Mouse (Mus musculus) urinary bladder, postnatal 25 days (tissue): ENCODE results near the gene Zfp935.
A peak's percentile ranks its signal among the peaks of the same experiment; 100 is the strongest.
"Not testable (repeated sequence)": the region's sequence is repeated elsewhere in the genome, so short reads cannot be mapped to it uniquely, and the experiment has no call there.

Source experiments
- DNase-seq: peaks from one replicate; pipeline ENCODE4 v3.0.0; 2022; ENCODE audit warnings: low spot score

Gene Zfp935

GRCm38 (mm10) chr13:62558189-62559110 is at the start of gene Zfp935:
Zfp935 (minus strand) TSS chr13:62558511.
- DNase-seq: peak; percentile 64

- DNase-seq: not testable (repeated sequence)
Measured at GRCm38 (mm10) chr13:62571099-62571498, 12.8 kb upstream of the Zfp935 start, which contains the start of gene Zfp934. Zfp934 (minus strand) TSS chr13:62571199.

- not testable (repeated sequence) for DNase-seq
Measured at GRCm38 (mm10) chr13:62561696-62562095, 3.4 kb upstream of the Zfp935 start.

- DNase-seq: not testable (repeated sequence)
Measured at GRCm38 (mm10) chr13:62530129-62530528, 28.2 kb downstream of the Zfp935 start.

- DNase-seq: not testable (repeated sequence)
Measured at GRCm38 (mm10) chr13:62510641-62511420, 47.5 kb downstream of the Zfp935 start.

GRCm38 (mm10) chr13:62472661-62473060 is 85.7 kb downstream of the Zfp935 start:
- not testable (repeated sequence) for DNase-seq

- not testable (repeated sequence) for DNase-seq
Measured at GRCm38 (mm10) chr13:62469947-62470346, 88.4 kb downstream of the Zfp935 start.

- DNase-seq: peak; percentile 77
Measured at GRCm38 (mm10) chr13:62466424-62467334, 91.6 kb downstream of the Zfp935 start, which contains the start of gene Gm49359. Gm49359 (minus strand) TSS chr13:62466832.
